Mouse (Mus musculus): Measurements from ENCODE around the gene D930020B18Rik. TPM values are rescaled to one million over a fixed set of nuclear protein-coding genes. Genes with fewer than 3 reads are reported as not detected.

The D930020B18Rik gene
- total RNA-seq, 1 experiment from 2014 or later: not detected

DNA sequence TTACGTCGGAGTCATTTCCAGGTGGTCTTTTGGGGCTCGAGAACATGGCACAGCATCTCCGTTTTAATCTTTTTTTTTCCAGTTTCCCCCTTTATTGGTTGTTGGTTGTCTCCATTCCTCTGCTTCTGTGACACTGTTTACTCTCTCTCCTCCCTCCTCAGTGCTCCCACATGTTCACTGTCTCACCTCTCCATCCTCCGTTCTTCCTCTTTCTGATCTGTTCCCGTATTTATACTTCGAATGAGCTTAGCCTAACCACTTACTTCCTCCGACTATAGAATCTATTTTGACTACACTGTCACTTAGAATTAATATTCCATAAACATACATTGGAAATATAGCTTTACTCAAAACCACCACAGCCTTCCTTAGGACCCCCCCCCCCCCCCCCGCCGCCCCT, 41.2 kb downstream of the D930020B18Rik start:
- ATAC-seq (replicated peaks in 1 of 2; ENCODE audit: insufficient read depth in 1 of 2, low FRiP score in 2 of 2, low TSS enrichment in 1 of 2, low read depth in 1 of 2, poor library complexity in 2 of 2, severe bottlenecking in 2 of 2): no peak; a peak in 1 of 4 replicates

GRCm38 (mm10) chr10:121686153-121686660, 44.8 kb downstream of the D930020B18Rik start:
- no peak for ATAC-seq (replicated peaks in 1 of 2; ENCODE audit: insufficient read depth in 1 of 2, low FRiP score in 2 of 2, low TSS enrichment in 1 of 2, low read depth in 1 of 2, poor library complexity in 2 of 2, severe bottlenecking in 2 of 2)

GRCm38 (mm10) chr10:121687511-121687910, 46.1 kb downstream of the D930020B18Rik start:
- ATAC-seq (replicated peaks in 1 of 2; ENCODE audit: insufficient read depth in 1 of 2, low FRiP score in 2 of 2, low TSS enrichment in 1 of 2, low read depth in 1 of 2, poor library complexity in 2 of 2, severe bottlenecking in 2 of 2): no peak

DNA sequence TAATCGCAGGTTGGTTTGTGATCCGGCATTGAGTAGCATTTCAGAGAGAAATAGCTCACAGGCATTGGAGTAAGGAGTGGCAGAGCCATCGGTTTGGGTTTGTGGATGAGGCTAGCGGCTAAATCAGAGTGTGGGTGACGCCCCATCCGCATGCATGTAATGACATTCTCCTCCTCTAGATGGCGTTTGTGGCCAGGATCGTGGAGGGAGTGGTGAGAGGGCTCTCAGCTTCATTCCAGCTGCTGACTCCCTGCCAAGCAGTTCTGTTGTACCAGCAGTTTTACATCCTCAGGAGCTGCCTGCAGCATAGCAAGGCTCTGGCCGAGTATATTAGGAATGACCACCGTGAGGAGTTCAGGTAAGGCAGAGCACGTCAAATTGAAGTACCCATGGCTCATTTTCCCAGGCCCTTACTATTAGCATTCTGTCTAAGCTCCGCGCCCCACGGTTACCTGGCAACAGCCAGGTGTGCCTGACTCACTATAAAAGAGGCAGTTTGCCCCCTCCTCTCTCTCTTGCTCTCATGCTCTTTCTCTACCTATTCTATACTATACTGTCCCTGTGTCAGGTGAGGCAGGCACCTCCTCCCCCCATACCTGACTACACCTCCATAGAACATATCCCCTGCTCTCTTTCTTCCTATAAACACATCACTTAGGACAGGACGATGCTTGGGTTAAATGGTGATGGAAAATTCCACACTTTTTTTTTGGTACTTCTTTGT, 48.4 kb downstream of the D930020B18Rik start:
- ATAC-seq (replicated peaks in 1 of 2; ENCODE audit: insufficient read depth in 1 of 2, low FRiP score in 2 of 2, low TSS enrichment in 1 of 2, low read depth in 1 of 2, poor library complexity in 2 of 2, severe bottlenecking in 2 of 2): peak; percentile 23 to 68; a peak in 2 of 4 replicates

GRCm38 (mm10) chr10:121692944-121693579, 51.7 kb downstream of the D930020B18Rik start:
- ATAC-seq (replicated peaks in 1 of 2; ENCODE audit: insufficient read depth in 1 of 2, low FRiP score in 2 of 2, low TSS enrichment in 1 of 2, low read depth in 1 of 2, poor library complexity in 2 of 2, severe bottlenecking in 2 of 2): peak; percentile 37 to 48; a peak in 3 of 4 replicates

- no peak for ATAC-seq (replicated peaks in 1 of 2; ENCODE audit: insufficient read depth in 1 of 2, low FRiP score in 2 of 2, low TSS enrichment in 1 of 2, low read depth in 1 of 2, poor library complexity in 2 of 2, severe bottlenecking in 2 of 2)
Observed at GRCm38 (mm10) chr10:121694567-121694966, 53.2 kb downstream of the D930020B18Rik start.

DNA sequence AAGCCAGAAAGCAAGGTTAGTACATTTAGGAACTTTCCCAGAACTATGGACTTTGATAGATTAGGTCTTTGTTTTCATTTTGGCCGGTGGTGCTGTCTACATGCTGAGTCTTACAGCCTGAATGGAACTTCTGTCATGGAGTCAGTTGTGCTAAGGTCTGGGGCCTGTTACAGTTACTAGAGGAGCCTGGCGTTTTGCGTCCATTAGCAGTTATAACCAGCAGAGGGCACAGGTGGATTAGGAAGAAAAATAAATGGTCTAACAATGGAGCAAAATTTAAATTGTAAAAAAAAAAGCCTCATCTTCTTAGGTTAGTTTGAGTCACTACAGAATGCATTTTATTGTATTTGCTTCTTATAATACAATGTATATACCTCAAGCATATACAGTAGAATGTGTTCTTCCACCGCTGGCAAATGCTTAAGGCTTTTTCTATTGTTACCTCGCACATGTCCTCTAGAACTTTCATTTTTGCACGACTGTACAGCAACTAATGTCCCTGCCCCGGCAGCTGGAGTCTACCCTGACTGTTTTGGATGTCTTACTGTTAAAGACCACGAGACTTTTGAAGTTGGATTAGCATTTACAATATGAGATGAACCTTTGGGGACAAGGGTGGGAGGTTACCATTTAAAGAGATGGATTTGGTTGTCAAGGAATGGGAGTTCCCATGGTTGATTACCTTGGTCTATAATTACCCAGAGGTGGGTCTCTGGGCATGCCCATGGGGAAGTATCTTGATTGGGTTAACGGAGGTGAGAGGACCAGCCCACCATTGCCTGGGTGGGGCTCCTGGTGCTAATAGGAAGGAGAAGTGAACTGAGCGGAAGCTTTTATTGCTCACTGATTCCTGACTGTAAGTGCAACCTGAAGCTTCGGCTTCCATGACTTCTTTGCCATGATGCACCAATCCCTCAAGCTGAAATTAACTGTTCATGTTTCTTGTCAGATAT, 60.2 kb downstream of the D930020B18Rik start:
- ATAC-seq (replicated peaks in 1 of 2; ENCODE audit: insufficient read depth in 1 of 2, low FRiP score in 2 of 2, low TSS enrichment in 1 of 2, low read depth in 1 of 2, poor library complexity in 2 of 2, severe bottlenecking in 2 of 2): peak; percentile 72 to 80

- ATAC-seq (replicated peaks in 1 of 2; ENCODE audit: insufficient read depth in 1 of 2, low FRiP score in 2 of 2, low TSS enrichment in 1 of 2, low read depth in 1 of 2, poor library complexity in 2 of 2, severe bottlenecking in 2 of 2): no peak
Observed at GRCm38 (mm10) chr10:121703619-121704018, 62.2 kb downstream of the D930020B18Rik start.

GRCm38 (mm10) chr10:121704871-121705270, 63.5 kb downstream of the D930020B18Rik start:
- ATAC-seq (replicated peaks in 1 of 2; ENCODE audit: insufficient read depth in 1 of 2, low FRiP score in 2 of 2, low TSS enrichment in 1 of 2, low read depth in 1 of 2, poor library complexity in 2 of 2, severe bottlenecking in 2 of 2): no peak

GRCm38 (mm10) chr10:121705399-121706163, 64.2 kb downstream of the D930020B18Rik start:
- ATAC-seq (replicated peaks in 1 of 2; ENCODE audit: insufficient read depth in 1 of 2, low FRiP score in 2 of 2, low TSS enrichment in 1 of 2, low read depth in 1 of 2, poor library complexity in 2 of 2, severe bottlenecking in 2 of 2): peak in 1 of 2 experiments; percentile 51; a peak in 1 of 4 replicates

- no peak for ATAC-seq (replicated peaks in 1 of 2; ENCODE audit: insufficient read depth in 1 of 2, low FRiP score in 2 of 2, low TSS enrichment in 1 of 2, low read depth in 1 of 2, poor library complexity in 2 of 2, severe bottlenecking in 2 of 2)
Observed at GRCm38 (mm10) chr10:121716862-121717261, 75.5 kb downstream of the D930020B18Rik start.

- ATAC-seq (replicated peaks in 1 of 2; ENCODE audit: insufficient read depth in 1 of 2, low FRiP score in 2 of 2, low TSS enrichment in 1 of 2, low read depth in 1 of 2, poor library complexity in 2 of 2, severe bottlenecking in 2 of 2): no peak
Observed at GRCm38 (mm10) chr10:121718896-121719585, 77.7 kb downstream of the D930020B18Rik start.

DNA sequence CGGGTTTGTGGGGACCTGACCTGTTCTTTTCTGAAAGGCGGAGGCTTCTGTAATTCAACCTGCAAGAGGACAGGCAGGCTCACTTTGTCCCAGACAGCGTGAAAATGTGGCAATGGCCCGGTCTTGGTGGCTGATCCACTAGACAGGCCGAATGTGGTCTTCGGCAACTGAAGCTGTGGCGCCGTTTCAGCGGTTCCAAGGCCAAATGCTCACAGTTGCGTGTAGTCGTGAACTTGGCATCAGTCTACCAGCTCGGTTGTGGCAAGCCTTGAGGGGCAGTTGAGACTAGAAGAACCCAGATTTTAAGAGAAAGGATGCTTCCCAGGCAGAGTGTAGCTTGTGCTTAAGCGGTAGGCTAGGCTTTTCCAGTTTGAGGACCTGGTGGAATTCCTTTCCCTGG, 79.3 kb downstream of the D930020B18Rik start:
- ATAC-seq (replicated peaks in 1 of 2; ENCODE audit: insufficient read depth in 1 of 2, low FRiP score in 2 of 2, low TSS enrichment in 1 of 2, low read depth in 1 of 2, poor library complexity in 2 of 2, severe bottlenecking in 2 of 2): no peak

- ATAC-seq (replicated peaks in 1 of 2; ENCODE audit: insufficient read depth in 1 of 2, low FRiP score in 2 of 2, low TSS enrichment in 1 of 2, low read depth in 1 of 2, poor library complexity in 2 of 2, severe bottlenecking in 2 of 2): no peak
Observed at GRCm38 (mm10) chr10:121726505-121726904, 85.1 kb downstream of the D930020B18Rik start.

DNA sequence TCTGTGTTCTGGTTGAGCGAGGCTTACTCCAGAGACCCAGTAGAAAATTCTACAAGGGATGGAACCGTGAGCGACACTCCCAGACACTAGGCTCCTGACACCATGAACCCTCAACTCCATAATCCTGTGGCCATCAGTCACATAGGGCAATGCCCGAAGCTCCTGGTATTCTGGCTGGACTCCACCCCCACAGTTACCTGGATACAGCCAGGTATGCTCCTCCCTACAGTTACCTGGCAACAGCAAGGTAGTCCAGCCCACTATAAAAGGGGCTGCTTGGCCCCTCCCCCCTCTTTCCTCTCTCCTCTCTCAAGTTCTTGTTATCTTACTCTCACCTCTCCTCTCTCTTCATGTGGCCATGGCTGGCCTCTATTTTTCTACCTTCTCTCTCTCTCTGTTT, 85.8 kb downstream of the D930020B18Rik start:
- ATAC-seq (replicated peaks in 1 of 2; ENCODE audit: insufficient read depth in 1 of 2, low FRiP score in 2 of 2, low TSS enrichment in 1 of 2, low read depth in 1 of 2, poor library complexity in 2 of 2, severe bottlenecking in 2 of 2): no peak

DNA sequence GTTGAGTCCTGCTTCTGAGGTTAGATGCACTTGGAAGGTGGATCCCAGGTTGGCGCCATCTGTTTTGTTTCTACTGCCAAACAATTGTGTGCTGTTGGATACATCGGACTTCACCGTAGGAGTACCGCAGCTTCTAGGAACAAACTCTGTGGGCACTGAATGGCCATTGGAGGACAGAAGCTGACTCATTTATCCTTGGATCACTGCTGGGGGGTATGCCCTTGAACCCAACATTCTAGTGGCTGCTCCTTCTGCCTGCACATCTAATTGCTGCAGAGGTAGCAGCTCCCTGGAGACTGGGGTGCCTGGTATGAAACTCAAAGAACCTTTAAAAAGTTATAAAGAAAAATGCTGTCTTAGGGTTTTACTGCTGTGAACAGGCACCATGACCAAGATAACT, 86.8 kb downstream of the D930020B18Rik start:
- ATAC-seq (replicated peaks in 1 of 2; ENCODE audit: insufficient read depth in 1 of 2, low FRiP score in 2 of 2, low TSS enrichment in 1 of 2, low read depth in 1 of 2, poor library complexity in 2 of 2, severe bottlenecking in 2 of 2): no peak
